Mouse (Mus musculus) cerebellum, adult 2 months (tissue): ENCODE data around the gene Pcgf1.

Experiments
- CTCF ChIP-seq: fragments of 200-500 bp; IDR thresholded peaks from 2 replicates; pipeline ENCODE4 v1.5.1; 2011; ENCODE audit warnings: low read depth, mild to moderate bottlenecking, control low read depth, low read length, moderate library complexity, borderline replicate concordance; ENCODE audit not compliant: insufficient read depth
- POLR2A ChIP-seq: fragments of 200-500 bp; IDR thresholded peaks from 2 replicates; pipeline ENCODE4 v1.6.1; 2011; ENCODE audit warnings: low read length, control low read depth, borderline replicate concordance; ENCODE audit not compliant: insufficient read depth

- TF ChIP-seq POLR2A: no peak
- TF ChIP-seq CTCF: no peak
Observed at GRCm38 (mm10) chr6:83053136-83053960, 24.3 kb upstream of the Pcgf1 start.
